Mouse (Mus musculus) liver, embryonic 14.5 days (tissue): ENCODE results near the gene 4921504E06Rik.

Source experiments
- CTCF ChIP-seq: IDR thresholded peaks from 2 replicates; pipeline ENCODE4 v1.5.1; 2016; ENCODE audit warnings: antibody characterized with exemption, low read depth, control low read depth
- EP300 ChIP-seq: IDR thresholded peaks from 2 replicates; pipeline ENCODE4 v1.6.1; 2016; ENCODE audit warnings: antibody characterized with exemption, low read depth

- TF ChIP-seq CTCF (no peak), EP300 (no peak)
Measured at GRCm38 (mm10) chr2:19505744-19506143, 48.0 kb downstream of the 4921504E06Rik start.
